Mouse (Mus musculus) heart, postnatal 0 days (tissue): ENCODE measurements around the gene Snx27.

Experiments used
- CTCF ChIP-seq: IDR thresholded peaks from 2 replicates; pipeline ENCODE4 v1.5.1; 2016; ENCODE audit warnings: antibody characterized with exemption, control low read depth, low read depth
- EP300 ChIP-seq: IDR thresholded peaks from 2 replicates; pipeline ENCODE4 v1.6.1; 2016; ENCODE audit warnings: antibody characterized with exemption, low read depth

DNA sequence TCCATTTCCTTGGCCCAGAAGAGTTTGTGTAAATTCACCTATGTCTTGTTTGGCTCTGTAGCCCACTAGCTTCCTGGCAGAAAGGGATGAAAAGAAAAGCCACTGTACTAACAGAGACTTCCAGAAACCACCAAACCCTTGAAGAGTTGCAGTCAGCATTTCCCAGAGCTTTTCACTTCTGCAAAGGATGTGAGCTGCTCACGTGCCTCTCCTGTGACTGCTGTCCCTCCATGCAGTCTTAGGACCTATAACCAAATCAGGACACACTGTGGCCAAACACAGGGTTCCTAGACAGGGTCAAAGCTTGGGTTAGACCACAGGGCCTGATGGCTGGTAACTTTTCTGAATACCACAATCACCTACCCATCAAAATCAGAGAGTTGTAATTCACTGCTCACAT is 29.8 kb upstream of the Snx27 start:
- TF ChIP-seq CTCF (no peak), EP300 (no peak)
